Mouse (Mus musculus): Measurements from ENCODE around the gene Zfp953.
"Not testable (repeated sequence)": the region's sequence is repeated elsewhere in the genome, so short reads cannot be mapped to it uniquely, and the experiment has no call there.

The Zfp953 gene

DNA sequence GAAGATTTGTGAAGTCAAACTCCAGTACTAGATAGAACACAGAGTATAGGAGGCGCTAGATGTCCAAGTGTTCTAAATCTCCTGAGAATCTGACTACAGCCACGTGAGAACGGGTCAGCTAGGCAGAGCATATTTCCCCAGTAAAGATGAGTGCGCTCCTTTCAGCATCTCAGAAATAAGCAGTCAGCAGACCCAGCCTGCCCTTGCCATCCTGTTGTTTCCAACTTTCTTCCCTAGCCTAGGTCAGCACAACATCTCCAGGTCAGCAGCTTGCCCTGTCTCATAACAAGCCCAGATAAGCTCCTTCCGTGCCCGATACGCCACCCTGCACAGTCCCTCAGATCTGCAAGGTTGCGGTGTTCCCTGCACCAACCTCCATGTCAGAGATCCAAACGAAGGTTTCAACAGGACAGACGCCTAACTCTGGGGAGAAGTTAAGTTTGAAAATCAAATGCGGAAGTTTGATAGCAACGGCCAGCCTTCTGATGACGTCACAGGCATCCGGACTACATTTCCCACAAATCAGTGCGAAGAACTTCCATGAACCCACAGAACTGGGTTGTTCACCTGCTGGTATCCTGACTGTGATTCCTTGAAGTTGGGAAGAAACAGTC, at the start of gene Zfp953, which contains the start of gene Gm28044:
Gene Zfp953, minus strand, starts transcription at position 475 of the 614 bp plus-strand sequence.
Gene Gm28044, minus strand, starts transcription at position 406 of the 614 bp plus-strand sequence.
- DNase-seq (ENCODE audit: low spot score in 2 of 2), result peak; percentile 87

DNA sequence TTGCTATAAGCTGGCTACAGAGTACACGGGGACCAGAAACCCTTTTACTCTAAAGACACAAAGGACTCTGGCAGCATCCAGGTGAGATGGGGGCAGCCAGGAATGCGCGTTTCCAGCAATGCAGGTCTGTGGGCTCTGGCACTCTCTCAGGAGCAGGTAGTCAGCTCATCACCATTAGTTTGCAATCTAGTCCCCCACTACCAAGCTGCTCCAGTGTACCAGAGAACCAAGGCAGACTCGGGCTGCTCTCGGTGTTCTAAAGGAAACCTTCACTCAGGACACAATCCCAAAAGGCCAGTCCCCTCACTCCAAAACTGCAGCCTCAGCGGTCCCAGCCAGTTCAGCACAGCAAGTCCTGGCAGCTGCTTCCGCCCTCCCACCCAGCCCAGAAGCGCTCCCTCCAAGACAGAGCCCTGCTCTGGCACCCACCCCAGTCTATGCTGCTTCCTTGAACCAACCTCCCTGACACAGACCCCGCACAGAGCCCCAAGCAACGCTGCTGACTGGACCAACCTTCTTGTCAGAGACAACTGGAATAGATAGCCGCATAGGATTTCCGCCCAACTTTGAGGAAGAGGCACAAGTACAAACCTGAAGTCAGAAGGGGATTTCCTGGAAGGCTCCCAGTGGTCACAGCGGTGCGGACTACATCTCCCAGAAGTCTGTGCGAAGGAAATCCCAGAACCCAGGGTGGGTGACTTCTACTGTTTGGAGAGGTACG, 38.9 kb upstream of the Zfp953 start, which contains the start of gene Zfp429:
Gene Zfp429, minus strand, starts transcription at position 637 of the 721 bp plus-strand sequence.
- peak; percentile 76 to 77 for DNase-seq (ENCODE audit: low spot score in 2 of 2)

DNA sequence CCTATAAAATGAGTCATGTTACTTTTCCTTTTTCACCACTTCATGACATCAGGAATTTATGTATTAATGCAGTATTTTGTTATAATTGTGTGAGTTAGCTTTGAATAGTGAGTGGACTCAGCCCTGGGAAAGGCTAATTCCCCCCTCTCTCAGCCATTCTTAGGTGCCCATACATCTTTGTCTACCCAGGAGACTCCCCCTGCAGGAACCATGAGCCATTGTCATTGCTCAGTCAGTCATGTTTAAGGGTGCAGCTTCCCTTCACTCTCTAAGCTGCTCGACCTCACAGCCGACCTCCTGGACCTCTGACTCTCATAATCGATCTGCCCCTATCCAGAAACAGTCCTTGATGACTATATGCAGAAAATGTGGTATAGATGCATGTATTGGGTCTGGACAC, 15.8 kb upstream of the Zfp953 start:
- not testable (repeated sequence) for DNase-seq (ENCODE audit: low spot score in 2 of 2)

- DNase-seq (ENCODE audit: low spot score in 2 of 2), result peak; percentile 86 to 87
These were observed 14.9 kb upstream of the Zfp953 start, which contains the start of the genes Gm28041 and Zfp456 for GRCm38 (mm10) chr13:67375050-67375911. TSS of gene Gm28041 (minus strand) at chr13:67375733. TSS of gene Zfp456 (minus strand) at chr13:67375810.

GRCm38 (mm10) chr13:67351854-67352253, 8.6 kb downstream of the Zfp953 start:
- DNase-seq (ENCODE audit: low spot score in 2 of 2), result no peak

DNA sequence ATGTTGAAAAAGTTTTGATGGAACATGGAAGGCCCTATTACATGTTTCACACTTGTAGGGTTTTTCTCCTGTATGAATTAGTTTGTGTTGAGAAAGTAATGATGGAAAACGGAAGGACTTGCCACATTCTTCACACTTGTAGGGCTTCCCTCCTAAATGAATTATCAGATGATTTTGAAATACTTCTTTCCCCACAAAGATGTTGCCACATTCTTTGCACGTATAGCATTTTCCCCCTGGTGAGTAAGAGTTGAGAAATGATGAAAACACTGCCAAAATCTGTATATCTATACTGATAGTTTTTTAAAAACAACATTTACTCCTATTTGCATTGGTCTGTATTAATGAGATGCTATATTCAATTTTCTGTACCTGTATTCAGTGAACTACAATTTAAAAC, 17.0 kb downstream of the Zfp953 start:
- DNase-seq (ENCODE audit: low spot score in 2 of 2), result no peak

DNA sequence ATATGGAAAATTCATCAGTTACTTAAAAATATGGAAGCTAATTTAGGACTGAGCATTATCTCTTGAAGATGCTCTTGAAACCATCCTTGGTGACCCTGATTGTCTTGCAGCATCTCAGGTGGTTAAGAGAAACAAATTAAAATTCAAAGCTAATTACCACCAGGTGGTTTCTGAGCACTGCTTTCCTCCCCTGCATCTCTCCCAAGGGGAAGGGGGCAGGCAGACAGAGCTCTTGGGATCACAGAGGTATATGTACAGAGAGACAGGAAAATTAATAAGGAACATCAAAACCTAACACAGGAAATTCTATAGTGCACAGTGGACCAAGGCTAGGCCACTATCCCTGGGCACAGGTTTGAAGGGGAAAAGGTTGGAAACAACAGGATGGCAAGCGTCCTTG, 27.5 kb downstream of the Zfp953 start:
- no peak for DNase-seq (ENCODE audit: low spot score in 2 of 2)

DNA sequence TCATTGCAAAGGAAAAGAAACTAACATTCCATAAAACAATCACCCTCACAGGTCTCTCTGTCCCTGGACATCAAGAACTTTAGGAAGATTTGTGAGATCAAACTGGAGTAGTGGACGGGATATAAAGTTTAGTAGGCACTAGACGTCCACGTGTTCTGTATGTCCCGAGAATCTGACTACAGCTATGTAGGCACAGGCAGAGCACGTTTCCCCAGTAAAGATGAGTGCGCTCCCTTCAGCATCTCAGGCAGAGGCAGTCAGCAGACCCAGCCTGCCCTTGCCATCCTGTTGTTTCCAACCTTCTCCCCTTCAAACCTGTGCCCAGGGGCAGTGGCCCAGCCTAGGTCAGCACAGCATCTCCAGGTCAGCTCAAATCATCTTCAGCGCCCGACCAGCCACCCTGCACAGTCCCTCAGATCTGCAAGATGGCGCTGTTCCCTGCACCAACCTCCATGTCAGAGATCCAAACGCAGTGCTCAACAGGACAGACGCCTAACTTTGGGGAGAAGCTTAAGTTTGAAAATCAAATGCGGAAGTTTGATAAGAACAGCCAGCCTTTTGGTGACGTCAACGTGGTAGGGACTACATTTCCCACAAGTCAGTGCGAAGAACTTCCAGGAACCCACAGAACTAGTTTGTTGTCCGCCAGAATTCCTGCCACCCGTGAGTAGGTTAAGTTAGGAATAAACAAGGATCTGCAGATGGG, 28.2 kb downstream of the Zfp953 start, which contains the start of gene Zfp595:
Gene Zfp595, minus strand, starts transcription at position 552 of the 706 bp plus-strand sequence.
- peak; percentile 78 to 81 for DNase-seq (ENCODE audit: low spot score in 2 of 2)

GRCm38 (mm10) chr13:67306718-67307117, 53.7 kb downstream of the Zfp953 start:
- DNase-seq (ENCODE audit: low spot score in 2 of 2), result no peak

DNA sequence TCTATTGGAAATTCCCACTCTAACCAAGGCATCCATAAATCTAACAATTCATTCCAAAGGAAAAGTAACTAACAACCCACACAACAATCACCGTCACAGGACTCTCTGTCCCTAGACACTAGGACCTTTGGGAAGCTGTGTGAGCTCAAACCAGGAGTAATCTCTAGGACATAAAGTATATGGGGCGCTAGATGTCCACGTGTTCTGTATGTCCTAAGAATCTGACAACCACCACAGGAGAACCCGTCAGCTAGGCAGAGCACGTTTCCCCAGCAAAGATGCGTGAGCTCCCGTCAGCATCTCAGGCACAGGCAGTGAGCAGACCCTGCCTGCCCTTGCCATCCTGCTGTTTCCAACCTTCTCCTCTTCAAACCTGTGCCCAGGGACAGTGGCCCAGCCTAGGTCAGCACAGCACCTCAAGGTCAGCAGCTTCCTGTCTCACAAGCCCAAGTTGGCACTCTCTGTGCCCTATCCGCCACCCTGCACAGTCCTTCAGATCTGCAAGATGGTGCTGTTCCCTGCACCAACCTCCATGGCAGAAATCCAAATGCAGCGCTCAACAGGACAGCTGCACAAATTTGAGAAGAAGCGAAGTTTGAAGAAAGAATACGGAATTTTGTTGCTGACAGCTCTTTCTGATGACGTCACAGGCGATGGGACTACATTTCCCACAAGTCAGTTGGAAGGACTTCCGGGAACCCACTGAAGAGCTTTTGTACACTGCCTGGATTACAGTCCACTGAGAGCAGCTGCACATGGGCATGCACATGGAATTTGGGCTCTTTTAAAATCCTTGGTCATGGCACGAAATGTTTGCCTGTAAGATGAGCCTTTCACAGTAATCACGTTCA, 54.4 kb downstream of the Zfp953 start, which contains the start of gene Zfp457:
Gene Zfp457, minus strand, starts transcription at position 664 of the 851 bp plus-strand sequence.
- peak; percentile 82 to 83 for DNase-seq (ENCODE audit: low spot score in 2 of 2)
